In genomic region chr7:132575623-132576022, GRCm38 (mm10) we compare ENCODE assay signal across 8 mouse cellular contexts. TPM values are rescaled to one million over a fixed set of nuclear protein-coding genes. Genes with fewer than 3 reads are reported as not detected.
DNase-seq lines count a peak whose midpoint lies in the region; ATAC-seq and TF ChIP-seq lines count a peak whose summit lies in the region.

No protein-coding gene starts in this region.

- peaks cover 48% of the 10 kb centered on the region for H3K79me2 ChIP-seq in myocyte (ENCODE audit: control insufficient read depth, insufficient read depth)

- no peaks in the 10 kb centered on the region for H3K9me3 ChIP-seq in heart, embryonic 11.5 days (replicated peaks; ENCODE audit: control insufficient read depth, low read length)
- no peaks in the 10 kb centered on the region for H3K9me3 ChIP-seq in kidney, embryonic 16.5 days (ENCODE audit: low read length)
- no peaks in the 10 kb centered on the region for H3K9me3 ChIP-seq in liver, embryonic 11.5 days (ENCODE audit: control insufficient read depth, low read length)
- H3K9me3 ChIP-seq in stomach, embryonic 14.5 days (ENCODE audit: control insufficient read depth, low read depth, low read length) = no peaks in the 10 kb centered on the region

- H3K9ac ChIP-seq in heart, embryonic 11.5 days (ENCODE audit: low read depth, low read length) = peak overlapping the region; percentile 85
- H3K9ac ChIP-seq in kidney, embryonic 16.5 days (replicated peaks; ENCODE audit: low read length) = peak overlapping the region; percentile 90
- H3K9ac ChIP-seq in liver, embryonic 11.5 days (ENCODE audit: low read depth, low read length) = peak overlapping the region; percentile 83
- H3K9ac ChIP-seq in stomach, embryonic 14.5 days (replicated peaks; ENCODE audit: low read depth, low read length) = peak overlapping the region; percentile 50; the same call in 1 of the 2 replicates

- ATAC-seq in CD4-positive, CD25-positive, alpha-beta regulatory T cell, adult 4 months = peak; percentile 72
- peak; percentile 71 for ATAC-seq in erythroblast, adult 5-6 weeks (replicated peaks; ENCODE audit: low FRiP score, poor library complexity, severe bottlenecking)
- ATAC-seq in heart, embryonic 11.5 days (replicated peaks; ENCODE audit: insufficient number of reproducible peaks, low FRiP score, low TSS enrichment) = peak; percentile 82
- peak; percentile 92 for ATAC-seq in kidney, embryonic 16.5 days (ENCODE audit: low FRiP score, low TSS enrichment)
- peak; percentile 86 for ATAC-seq in liver, embryonic 11.5 days (replicated peaks; ENCODE audit: low FRiP score)
- ATAC-seq in stomach, embryonic 14.5 days (ENCODE audit: insufficient number of reproducible peaks, insufficient read depth, low FRiP score, low read depth) = peak; percentile 87

- peak; percentile 96 for DNase-seq in brain, embryonic 14.5 days (ENCODE audit: low read depth)
- DNase-seq in liver, embryonic 11.5 days (ENCODE audit: low spot score) = no peak

- H3K36me3 ChIP-seq in heart, embryonic 11.5 days (ENCODE audit: control insufficient read depth, insufficient read depth, low read length) = no peaks in the 10 kb centered on the region
- H3K36me3 ChIP-seq in kidney, embryonic 16.5 days (ENCODE audit: insufficient read depth, low read length) = no peaks in the 10 kb centered on the region
- H3K36me3 ChIP-seq in liver, embryonic 11.5 days (ENCODE audit: control insufficient read depth, insufficient read depth, low read length) = no peaks in the 10 kb centered on the region
- no peaks in the 10 kb centered on the region for H3K36me3 ChIP-seq in myocyte (ENCODE audit: control insufficient read depth, insufficient read depth)
- no peaks in the 10 kb centered on the region for H3K36me3 ChIP-seq in stomach, embryonic 14.5 days (ENCODE audit: control insufficient read depth, insufficient read depth, low read length)

- H3K27ac ChIP-seq in heart, embryonic 11.5 days (ENCODE audit: low read depth, low read length) = peak overlapping the region; percentile 93
- H3K27ac ChIP-seq in kidney, embryonic 16.5 days (ENCODE audit: low read length) = peak overlapping the region; percentile 95
- peak overlapping the region; percentile 93 for H3K27ac ChIP-seq in liver, embryonic 11.5 days (ENCODE audit: low read depth, low read length)
- H3K27ac ChIP-seq in stomach, embryonic 14.5 days (ENCODE audit: low read length) = peak overlapping the region; percentile 93

- TF ChIP-seq POLR2A in brain, embryonic 14.5 days (IDR thresholded peaks at IDR 0.05; ENCODE audit: borderline replicate concordance, extremely low read depth, insufficient read depth, insufficient read length, poor library complexity, severe bottlenecking) = no peak
- TF ChIP-seq POLR2A in myocyte (IDR thresholded peaks at IDR 0.05; ENCODE audit: insufficient read length, low read depth) = no peak

- H3K4me1 ChIP-seq in heart, embryonic 11.5 days (ENCODE audit: control insufficient read depth, insufficient read depth, low read length) = peaks cover 9% of the 10 kb centered on the region
- peaks cover 37% of the 10 kb centered on the region for H3K4me1 ChIP-seq in kidney, embryonic 16.5 days (ENCODE audit: insufficient read depth, low read length)
- peaks cover 17% of the 10 kb centered on the region for H3K4me1 ChIP-seq in liver, embryonic 11.5 days (replicated peaks; ENCODE audit: control insufficient read depth, insufficient read depth, low read length)
- peaks cover 10% of the 10 kb centered on the region; the same call in 1 of the 2 replicates for H3K4me1 ChIP-seq in stomach, embryonic 14.5 days (ENCODE audit: control insufficient read depth, insufficient read depth, low read length)

- H3K4me3 ChIP-seq in heart, embryonic 11.5 days (ENCODE audit: low read depth, low read length) = peak overlapping the region; percentile 77
- H3K4me3 ChIP-seq in kidney, embryonic 16.5 days (ENCODE audit: low read length) = peak overlapping the region; percentile 82
- peak overlapping the region; percentile 77 for H3K4me3 ChIP-seq in liver, embryonic 11.5 days (ENCODE audit: low read depth, low read length)
- peak overlapping the region; percentile 30 for H3K4me3 ChIP-seq in myocyte
- peak overlapping the region; percentile 55 for H3K4me3 ChIP-seq in stomach, embryonic 14.5 days (ENCODE audit: low read depth, low read length)

- TF ChIP-seq CTCF in brain, embryonic 14.5 days (IDR thresholded peaks at IDR 0.05; ENCODE audit: borderline replicate concordance, extremely low read depth, insufficient read depth, insufficient read length) = peak; percentile 72

- H3ac ChIP-seq in myocyte (ENCODE audit: control insufficient read depth, insufficient read length) = peak overlapping the region; percentile 31

- under 1% methylated on average over 13 of the region's 13 CpGs for WGBS in heart, embryonic 11.5 days (ENCODE audit: insufficient replicate concordance)
- 0% methylated on average over 13 of the region's 13 CpGs for WGBS in kidney, embryonic 16.5 days
- under 1% methylated on average over 13 of the region's 13 CpGs for WGBS in liver, embryonic 11.5 days
- WGBS in stomach, embryonic 14.5 days = 2% methylated on average over 13 of the region's 13 CpGs

- H3K4me2 ChIP-seq in heart, embryonic 11.5 days = peak overlapping the region; percentile 79
- peak overlapping the region; percentile 77 for H3K4me2 ChIP-seq in kidney, embryonic 16.5 days (replicated peaks; ENCODE audit: low read depth, low read length)
- peak overlapping the region; percentile 60 for H3K4me2 ChIP-seq in liver, embryonic 11.5 days
- peak overlapping the region; percentile 89 for H3K4me2 ChIP-seq in myocyte (ENCODE audit: low read depth)
- peak overlapping the region; percentile 54 for H3K4me2 ChIP-seq in stomach, embryonic 14.5 days (replicated peaks; ENCODE audit: low read depth, low read length)

- 0 out of 2 replicates have a peak, but pooled peaks cover 2% of the 10 kb centered on the region for H3K27me3 ChIP-seq in heart, embryonic 11.5 days (ENCODE audit: control insufficient read depth, insufficient read depth, low read length)
- peaks cover 3% of the 10 kb centered on the region; the same call in 1 of the 2 replicates for H3K27me3 ChIP-seq in kidney, embryonic 16.5 days (ENCODE audit: insufficient read depth, low read length)
- H3K27me3 ChIP-seq in liver, embryonic 11.5 days (replicated peaks; ENCODE audit: control insufficient read depth, insufficient read depth, low read length) = no peaks in the 10 kb centered on the region; the same call in 1 of the 2 replicates
- H3K27me3 ChIP-seq in myocyte (ENCODE audit: control insufficient read depth, insufficient read depth, insufficient read length) = peaks cover 14% of the 10 kb centered on the region
- H3K27me3 ChIP-seq in stomach, embryonic 14.5 days (ENCODE audit: control insufficient read depth, insufficient read depth, low read length) = no peaks in the 10 kb centered on the region

TF ChIP-seq in myocyte, 11 proteins besides CTCF, POLR2A, EP300 and RAD21:
- peak; percentile 90 for TF ChIP-seq SRF (IDR thresholded peaks at IDR 0.05; ENCODE audit: control insufficient read depth, insufficient read length, low read depth)
- no peak for TF ChIP-seq TCF12 (IDR thresholded peaks at IDR 0.05; ENCODE audit: insufficient read depth, poor library complexity, severe bottlenecking)

RNA-seq across cellular contexts. Expression of gene Oat, which starts 0.6 kb away (rescaled TPM):
- polyA plus RNA-seq in CD4-positive, CD25-positive, alpha-beta regulatory T cell, adult 4 months (2017; shearing (Covaris generic)) = 10 to 100 TPM; 77.0 to 91.2 TPM
- 59.2 and 63.8 TPM in 2 replicates for polyA plus RNA-seq in brain, embryonic 14.5 days (2012; rRNA removed)
- 29.7 and 39.2 TPM in 2 replicates for total RNA-seq in erythroblast, adult 5-6 weeks (2015; ENCODE audit: low replicate concordance)
- total RNA-seq in erythroblast, adult 5-6 weeks (2017; ENCODE audit: low replicate concordance) = 21.2 and 24.8 TPM in 2 replicates
- polyA plus RNA-seq in heart, embryonic 11.5 days (2014; fragmentation: Nextera tagmentation; extraction: Ambion mirVana) = 162 and 186 TPM in 2 replicates
- 172 and 186 TPM in 2 replicates for polyA plus RNA-seq in kidney, embryonic 16.5 days (2015; fragmentation: Nextera tagmentation; extraction: Ambion mirVana)
- polyA plus RNA-seq in liver, embryonic 11.5 days (2014; fragmentation: Nextera tagmentation; extraction: Ambion mirVana) = 157 and 179 TPM in 2 replicates
- 49.5 TPM for polyA plus RNA-seq in myocyte (2012; fragmentation: generic; extraction: Trizol)
- polyA plus RNA-seq in stomach, embryonic 14.5 days (2014; fragmentation: Nextera tagmentation; extraction: Ambion mirVana) = 207 and 232 TPM in 2 replicates

RNA-seq across cellular contexts. Expression of gene Nkx1-2, which starts 23.8 kb away (rescaled TPM):
- polyA plus RNA-seq in CD4-positive, CD25-positive, alpha-beta regulatory T cell, adult 4 months (2017; shearing (Covaris generic)) = not detected
- 0.43 and 0.88 TPM in 2 replicates for polyA plus RNA-seq in brain, embryonic 14.5 days (2012; rRNA removed)
- total RNA-seq in erythroblast, adult 5-6 weeks (2015; ENCODE audit: low replicate concordance) = not detected in 2 replicates
- total RNA-seq in erythroblast, adult 5-6 weeks (2017; ENCODE audit: low replicate concordance) = not detected in 2 replicates
- 0.04 TPM in 1 of 2 replicates, not detected in the other for polyA plus RNA-seq in heart, embryonic 11.5 days (2014; fragmentation: Nextera tagmentation; extraction: Ambion mirVana)
- not detected in 2 replicates for polyA plus RNA-seq in kidney, embryonic 16.5 days (2015; fragmentation: Nextera tagmentation; extraction: Ambion mirVana)
- polyA plus RNA-seq in liver, embryonic 11.5 days (2014; fragmentation: Nextera tagmentation; extraction: Ambion mirVana) = not detected in 2 replicates
- not detected for polyA plus RNA-seq in myocyte (2012; fragmentation: generic; extraction: Trizol)
- not detected in 2 replicates for polyA plus RNA-seq in stomach, embryonic 14.5 days (2014; fragmentation: Nextera tagmentation; extraction: Ambion mirVana)

RNA-seq across cellular contexts. Expression of gene Lhpp, which starts 34.8 kb away (rescaled TPM):
- 1 to 10 TPM; 4.0 to 5.0 TPM for polyA plus RNA-seq in CD4-positive, CD25-positive, alpha-beta regulatory T cell, adult 4 months (2017; shearing (Covaris generic))
- polyA plus RNA-seq in brain, embryonic 14.5 days (2012; rRNA removed) = 27.4 and 33.8 TPM in 2 replicates
- total RNA-seq in erythroblast, adult 5-6 weeks (2015; ENCODE audit: low replicate concordance) = not detected in 2 replicates
- total RNA-seq in erythroblast, adult 5-6 weeks (2017; ENCODE audit: low replicate concordance) = 0.68 and 1.1 TPM in 2 replicates
- 21.2 and 21.9 TPM in 2 replicates for polyA plus RNA-seq in heart, embryonic 11.5 days (2014; fragmentation: Nextera tagmentation; extraction: Ambion mirVana)
- 23.1 and 24.3 TPM in 2 replicates for polyA plus RNA-seq in kidney, embryonic 16.5 days (2015; fragmentation: Nextera tagmentation; extraction: Ambion mirVana)
- polyA plus RNA-seq in liver, embryonic 11.5 days (2014; fragmentation: Nextera tagmentation; extraction: Ambion mirVana) = 15.8 TPM in 2 replicates
- polyA plus RNA-seq in myocyte (2012; fragmentation: generic; extraction: Trizol) = 4.7 TPM
- polyA plus RNA-seq in stomach, embryonic 14.5 days (2014; fragmentation: Nextera tagmentation; extraction: Ambion mirVana) = 15.3 and 19.2 TPM in 2 replicates

Comparison
In these comparisons a context has a peak if more than half of its experiments do, and no peak if none do; other contexts are left out.
1. H3K4me3 ChIP-seq: peak in every context shown above with its lines; median percentile 82 in kidney, embryonic 16.5 days; 77 in heart, embryonic 11.5 days; 77 in liver, embryonic 11.5 days; 55 in stomach, embryonic 14.5 days; 30 in myocyte.